Mouse (Mus musculus): Measurements from ENCODE around the gene Zfp507. TPM values are rescaled to one million over a fixed set of nuclear protein-coding genes. Genes with fewer than 3 reads are reported as not detected.

Zfp507 gene
- 22.8 and 38.5 TPM in 2 replicates for total RNA-seq (2021)
- long read RNA-seq, partial matches to known transcripts, result 2 of 8 reads
- long read RNA-seq, other reads (novel, unspliced or antisense), result 2 of 8 reads

DNA sequence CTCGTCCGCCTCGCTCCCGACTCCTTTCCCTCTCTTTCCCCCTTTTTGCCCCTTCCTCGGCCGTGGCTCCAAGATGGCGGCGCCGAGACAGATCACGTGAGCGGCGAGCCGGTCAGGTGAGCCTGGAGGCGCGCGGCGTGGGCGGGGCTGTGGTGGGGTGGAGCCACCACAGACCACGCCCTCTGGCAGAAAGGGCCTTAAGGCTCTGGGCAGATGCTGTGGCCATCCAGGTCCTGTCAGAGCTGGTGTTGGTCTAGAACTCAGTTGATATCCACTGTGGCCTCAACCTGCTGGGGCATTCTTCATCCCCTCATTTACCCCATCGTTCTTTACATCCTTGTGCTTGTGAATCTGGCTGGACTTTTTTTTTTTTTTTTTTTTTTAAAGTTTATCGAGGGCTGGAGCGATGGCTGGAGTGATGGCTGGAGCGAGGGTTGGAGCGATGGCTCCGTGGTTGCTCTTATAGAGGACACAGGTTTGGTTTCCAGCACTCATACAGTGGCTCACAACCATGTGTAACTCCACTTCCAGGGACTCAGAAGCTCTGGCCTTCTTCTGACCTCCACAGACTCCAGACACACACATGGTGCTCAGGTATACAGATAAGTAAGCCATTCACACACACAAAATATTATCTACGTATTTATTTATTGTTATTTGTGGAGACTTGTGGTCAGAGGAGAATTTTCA lies at the start of gene Zfp507:
TSS of gene Zfp507 (minus strand) at position 98 of the 690 bp plus-strand sequence.
- DNase-seq, result peak; percentile 93

DNA sequence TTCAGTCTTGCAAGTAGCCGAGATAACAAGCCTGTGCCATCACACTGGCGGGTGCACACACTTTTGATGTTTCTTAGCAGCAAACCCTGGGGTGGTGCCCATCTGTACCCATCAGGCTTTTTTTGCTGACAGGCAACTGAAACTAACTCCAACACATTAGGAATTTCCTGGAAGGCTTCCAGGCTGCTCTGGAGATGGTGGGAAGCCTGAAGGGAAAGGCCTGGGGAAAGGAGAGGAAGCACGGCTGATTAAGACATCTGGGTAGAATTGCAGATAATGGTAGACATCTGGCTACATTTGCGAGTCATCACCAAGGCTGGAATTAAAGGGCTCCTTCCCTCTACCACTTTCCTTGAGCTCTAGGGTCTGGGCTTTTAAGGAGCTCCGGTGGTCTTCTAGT lies 47.6 kb upstream of the Zfp507 start:
- no peak for DNase-seq

DNA sequence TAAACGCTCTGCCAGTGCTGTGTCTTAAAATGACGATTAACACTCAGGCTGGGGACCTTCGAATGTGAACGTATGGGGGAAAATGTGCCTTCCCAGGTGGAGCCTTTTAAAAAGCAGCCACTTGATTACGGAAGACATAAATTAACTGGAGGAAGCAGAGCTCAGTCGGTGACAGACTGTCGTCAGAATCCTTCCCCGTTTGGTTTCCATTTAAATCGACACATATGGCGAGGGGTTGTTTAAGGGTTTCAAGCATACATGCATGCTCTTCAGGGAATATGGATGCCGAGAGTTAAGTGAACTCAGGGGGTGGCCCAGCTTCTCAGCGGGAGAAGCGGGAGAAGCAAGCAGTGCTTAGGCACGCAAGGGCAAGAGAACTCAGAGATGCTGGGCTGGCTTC lies 45.7 kb upstream of the Zfp507 start:
- no peak for DNase-seq

DNA sequence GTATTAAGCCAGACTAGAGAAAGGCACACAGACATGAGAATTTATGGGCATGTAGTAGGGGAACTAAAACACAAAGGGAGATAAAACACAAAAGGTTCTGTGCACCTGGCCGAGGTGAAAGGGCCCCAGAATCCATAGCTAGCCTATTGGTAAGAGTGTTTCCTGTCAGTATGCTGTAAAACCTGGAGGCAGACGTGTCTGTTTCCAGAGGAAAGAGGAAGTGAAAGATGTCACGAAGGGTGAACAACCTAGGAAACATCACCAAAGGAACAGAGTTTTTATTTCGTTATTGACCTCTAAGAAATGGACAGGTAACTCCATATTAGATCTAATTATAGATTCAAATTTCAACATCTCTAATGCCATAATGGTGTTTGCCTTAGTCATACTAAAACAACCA lies 37.7 kb upstream of the Zfp507 start:
- no peak for DNase-seq

DNA sequence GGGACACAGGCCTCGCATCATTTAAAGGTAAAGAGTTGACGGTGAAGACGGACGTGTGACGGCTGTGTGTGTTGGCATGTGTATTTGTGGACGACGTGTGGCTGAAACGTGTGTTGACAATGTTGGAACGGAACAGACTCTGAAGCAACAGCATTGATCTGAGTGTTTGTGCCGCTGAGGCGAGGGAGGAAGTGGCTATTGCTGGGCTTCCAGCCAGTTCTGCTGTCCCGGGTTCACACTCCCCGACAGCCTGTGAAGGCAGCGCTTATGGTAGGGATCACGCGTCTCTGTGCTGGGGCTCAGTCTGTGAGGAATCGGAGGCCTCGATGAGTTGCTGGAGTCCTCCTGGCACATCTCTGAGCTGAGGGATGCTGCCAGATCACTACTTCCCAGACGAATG lies 34.0 kb upstream of the Zfp507 start:
- DNase-seq, result no peak

DNA sequence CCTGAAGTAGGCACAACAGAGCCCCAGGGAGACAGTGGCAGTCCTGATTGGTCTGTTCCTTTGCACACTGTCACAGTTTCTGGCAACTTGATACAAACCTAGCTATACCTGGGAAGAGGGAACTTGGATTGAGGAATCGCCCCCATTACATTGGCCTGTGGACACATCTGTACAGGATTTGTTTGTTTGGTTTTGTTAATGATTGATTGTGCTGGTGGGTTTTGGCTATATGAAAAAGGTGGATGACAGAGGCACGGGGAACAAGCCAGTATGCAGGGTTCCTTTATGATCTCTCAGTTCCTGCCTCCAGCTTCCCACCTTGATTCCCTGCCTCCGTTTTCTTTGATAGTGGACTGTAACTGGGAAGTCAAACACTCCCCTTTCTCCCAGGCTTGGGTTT lies 33.6 kb upstream of the Zfp507 start:
- no peak for DNase-seq

DNA sequence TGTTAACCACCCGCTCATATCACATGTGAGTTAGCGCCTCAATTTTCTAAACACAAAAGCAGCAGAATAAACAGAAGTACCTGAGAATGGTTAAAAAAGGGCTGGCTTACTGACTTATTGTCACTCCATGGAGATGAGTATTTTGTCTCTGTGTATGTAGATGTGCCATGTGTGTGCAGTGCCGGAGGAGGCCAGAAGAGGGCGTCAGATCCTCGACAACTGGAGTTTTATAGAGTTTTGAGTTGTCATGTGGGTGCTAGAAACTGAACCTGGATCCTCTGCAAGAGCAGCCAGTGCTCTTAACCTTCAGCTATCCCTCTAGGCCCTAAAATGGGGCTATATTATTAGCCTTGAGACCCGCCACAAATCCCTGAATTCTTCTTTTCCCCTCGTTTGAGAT lies 27.3 kb upstream of the Zfp507 start:
- no peak for DNase-seq

DNA sequence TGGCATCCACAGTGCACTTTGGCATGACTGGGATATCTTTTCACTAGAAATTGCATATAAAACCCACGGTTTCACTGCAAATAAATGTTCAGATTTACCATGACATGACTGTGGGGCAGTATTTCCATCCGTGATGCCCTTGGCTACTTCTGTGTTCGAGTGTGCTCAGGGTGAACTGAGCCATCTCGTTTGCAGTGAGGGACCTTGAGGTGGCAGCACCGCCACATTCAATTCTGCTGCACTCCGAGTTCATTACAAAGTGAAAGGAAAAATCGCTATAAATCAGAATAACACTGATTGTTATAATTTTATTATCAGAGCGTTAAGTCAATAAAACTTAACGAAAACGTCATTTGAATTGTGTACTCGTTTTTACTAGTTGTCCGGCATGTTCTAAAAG lies 21.1 kb upstream of the Zfp507 start:
- no peak for DNase-seq

DNA sequence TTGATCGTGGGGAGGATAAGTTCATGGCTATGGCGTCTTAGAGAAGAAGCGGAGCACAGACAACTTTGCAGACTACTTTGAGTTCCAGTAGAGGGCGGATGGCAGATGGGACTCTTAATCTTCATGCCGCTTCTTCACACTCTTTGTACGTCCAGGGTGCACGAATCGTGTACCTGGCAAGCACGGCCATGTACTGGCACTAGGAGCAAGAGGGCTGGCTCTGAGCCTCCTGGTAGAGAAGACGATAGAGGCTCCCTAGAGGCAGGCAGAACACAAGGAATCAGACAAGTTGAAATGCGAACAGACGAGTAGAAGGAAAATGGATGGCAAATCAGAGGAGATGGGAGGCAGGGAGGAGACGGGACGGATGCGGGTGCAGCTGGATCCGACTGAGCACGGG lies 19.5 kb upstream of the Zfp507 start:
- DNase-seq, result no peak

DNA sequence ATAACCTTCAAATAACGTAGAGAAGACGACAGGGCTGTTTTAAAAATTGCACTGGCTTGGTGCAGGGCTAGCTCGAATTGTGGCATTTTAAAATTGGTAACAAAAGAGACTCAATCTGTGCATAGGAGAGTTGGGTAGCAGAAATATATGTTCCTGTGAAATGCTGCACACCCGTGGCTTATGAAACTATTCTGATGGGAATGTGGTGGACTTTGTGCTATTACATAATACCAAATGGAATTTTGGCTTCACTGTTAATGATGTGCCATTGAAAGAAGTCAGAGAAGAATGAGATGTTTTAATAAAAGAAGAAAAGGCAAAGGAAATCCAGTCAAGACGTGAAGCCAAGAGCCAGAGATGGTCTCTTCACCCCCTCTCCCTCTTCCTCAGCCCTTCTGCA lies 18.6 kb upstream of the Zfp507 start:
- no peak for DNase-seq

DNA sequence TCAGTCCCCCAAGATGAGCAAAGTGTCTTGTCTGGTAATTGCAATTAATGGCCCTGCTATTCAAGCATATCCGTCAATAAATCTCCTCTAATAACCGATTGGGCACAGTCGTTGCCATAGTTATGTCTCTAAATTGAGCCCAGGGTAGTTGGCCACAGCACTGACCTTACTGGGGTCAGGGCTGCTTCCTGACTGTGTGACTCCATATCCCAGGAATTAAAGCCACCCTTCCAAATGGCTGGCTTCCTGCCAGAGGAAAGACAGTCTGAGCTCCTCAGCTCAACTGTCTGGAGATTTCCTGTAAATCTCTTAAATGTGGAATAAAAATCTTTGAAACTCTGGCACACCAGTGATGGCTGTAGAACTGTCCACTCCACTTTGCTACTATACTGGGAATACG lies 16.7 kb upstream of the Zfp507 start:
- peak; percentile 58 for DNase-seq

DNA sequence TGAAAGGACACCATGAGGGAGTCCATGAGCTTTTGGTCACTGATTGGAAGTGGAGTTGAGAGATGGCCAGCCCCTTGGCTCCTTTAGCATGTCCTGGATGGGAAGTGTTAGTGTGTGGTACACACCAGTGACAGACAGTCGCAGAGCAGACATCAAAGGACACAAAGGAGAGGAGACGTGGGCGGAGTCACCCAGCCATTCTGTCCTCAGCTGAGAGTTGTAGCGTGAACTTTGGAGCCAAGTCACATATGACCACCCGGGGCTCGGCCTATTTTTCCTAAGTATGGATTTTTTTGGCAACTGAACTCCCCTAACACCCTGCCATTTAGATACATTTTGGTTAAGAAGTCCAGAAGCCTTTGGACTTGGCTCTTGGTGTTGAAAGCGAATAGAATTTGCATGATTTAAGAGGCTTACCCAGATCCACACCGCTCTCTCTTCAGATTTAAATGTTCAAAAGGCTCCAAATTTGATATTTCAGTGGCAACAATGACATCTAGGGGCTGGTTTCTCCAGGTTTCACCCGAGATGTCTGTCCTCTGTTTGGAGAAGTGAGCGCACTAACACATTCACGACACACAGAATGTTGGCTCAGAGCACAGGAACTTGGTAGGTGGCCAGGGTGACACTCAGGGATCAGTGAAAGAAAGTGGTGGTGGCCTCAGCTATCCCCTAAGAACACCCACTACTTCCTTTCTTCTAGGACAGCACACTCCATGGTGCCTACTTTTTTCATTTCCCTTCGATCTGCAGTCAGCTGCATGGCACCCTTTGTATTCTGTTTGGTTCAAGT lies 12.2 kb upstream of the Zfp507 start:
- no peak for DNase-seq

DNA sequence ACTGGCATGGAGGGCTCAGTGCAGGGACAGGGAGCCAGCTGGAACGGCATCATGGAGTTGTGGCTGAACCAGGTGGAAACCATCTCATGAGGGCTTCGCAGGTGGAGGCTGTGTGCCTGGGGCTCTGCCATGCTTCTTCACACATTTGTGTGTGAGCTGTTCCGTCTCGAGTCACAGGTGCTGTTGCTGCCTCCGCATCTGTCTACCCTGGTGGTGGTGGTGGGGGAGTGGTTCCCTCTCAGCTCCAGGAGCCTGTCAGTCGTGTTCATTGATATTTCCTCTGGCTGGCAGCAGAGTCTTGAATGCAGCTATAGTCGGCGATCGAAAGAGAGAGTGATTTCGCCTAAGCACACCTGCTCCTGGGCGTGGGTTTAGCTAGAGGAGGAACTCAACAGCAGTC lies 10.5 kb upstream of the Zfp507 start:
- DNase-seq, result no peak

DNA sequence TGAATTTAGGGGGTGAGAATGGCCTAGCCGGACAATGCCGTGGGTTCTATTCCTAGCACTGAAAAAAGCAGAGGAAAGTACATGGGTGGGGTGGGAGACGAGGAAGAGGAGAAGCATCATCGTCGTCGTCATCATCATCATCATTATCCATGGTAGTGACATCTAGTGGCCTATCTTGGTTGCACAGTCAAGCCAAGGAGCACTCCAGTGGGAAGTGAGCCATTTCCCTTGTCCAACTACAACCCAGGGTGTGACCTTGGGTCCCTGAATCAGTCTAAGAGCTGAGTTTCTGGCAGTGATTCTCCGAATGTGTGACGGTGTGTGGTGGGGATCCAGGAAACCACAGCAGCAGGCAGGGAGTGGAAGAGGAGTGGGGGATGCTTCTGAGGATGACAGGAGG lies 7.9 kb upstream of the Zfp507 start:
- peak; percentile 56 for DNase-seq

DNA sequence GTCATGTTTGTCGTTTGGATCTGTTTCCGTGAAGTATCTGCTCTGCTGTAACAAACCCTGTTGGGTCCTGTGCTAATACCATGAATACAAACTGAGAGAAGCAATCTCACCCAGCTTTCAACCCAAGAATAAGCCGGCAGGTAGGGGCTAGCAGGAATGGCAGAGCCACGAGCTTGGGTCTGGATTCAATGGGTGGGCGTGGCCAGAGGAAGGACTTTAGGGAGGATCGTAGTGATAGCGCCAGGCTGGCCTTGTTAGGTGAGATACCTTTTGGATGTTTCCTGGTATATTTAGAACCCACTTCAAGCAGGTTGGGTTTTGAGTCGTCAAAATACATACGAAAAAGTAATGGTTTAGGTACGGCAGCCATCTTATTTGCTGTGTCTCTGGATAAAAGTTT lies 1.4 kb upstream of the Zfp507 start:
- no peak for DNase-seq

DNA sequence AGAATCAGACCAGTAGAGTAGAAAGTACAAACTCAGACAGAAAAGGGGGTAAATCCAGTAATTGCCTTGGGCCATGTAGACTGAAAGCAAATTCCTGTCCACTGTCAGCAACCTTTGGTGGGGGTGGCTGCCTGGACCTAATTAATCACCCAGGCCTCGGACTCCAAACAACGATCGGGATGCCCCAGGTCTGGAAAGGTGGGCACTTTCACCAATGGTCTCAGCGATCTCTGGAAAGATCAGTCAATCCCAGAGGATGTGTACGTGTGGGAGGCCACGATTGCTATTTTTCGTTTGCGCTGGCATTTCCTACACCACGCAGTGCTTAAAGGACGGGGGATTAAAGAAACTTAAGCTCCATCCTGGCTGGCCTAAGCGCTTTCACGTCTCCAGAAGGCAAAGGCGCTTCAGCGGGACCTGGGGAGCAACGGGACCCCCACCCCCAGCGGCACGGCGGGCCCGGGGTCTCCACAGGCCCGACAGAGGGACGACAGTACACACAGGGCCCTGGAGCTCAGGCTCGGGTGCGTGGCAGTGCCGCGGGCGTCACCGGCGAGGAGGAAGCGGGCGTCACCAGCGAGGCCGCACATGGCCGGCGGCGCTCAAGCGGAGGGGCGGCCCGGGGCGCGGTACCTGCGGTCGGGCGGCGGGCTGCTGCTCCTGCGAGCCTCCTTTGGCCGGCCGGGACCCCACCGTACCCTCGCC lies 450 bp downstream of the Zfp507 start:
- DNase-seq, result no peak

DNA sequence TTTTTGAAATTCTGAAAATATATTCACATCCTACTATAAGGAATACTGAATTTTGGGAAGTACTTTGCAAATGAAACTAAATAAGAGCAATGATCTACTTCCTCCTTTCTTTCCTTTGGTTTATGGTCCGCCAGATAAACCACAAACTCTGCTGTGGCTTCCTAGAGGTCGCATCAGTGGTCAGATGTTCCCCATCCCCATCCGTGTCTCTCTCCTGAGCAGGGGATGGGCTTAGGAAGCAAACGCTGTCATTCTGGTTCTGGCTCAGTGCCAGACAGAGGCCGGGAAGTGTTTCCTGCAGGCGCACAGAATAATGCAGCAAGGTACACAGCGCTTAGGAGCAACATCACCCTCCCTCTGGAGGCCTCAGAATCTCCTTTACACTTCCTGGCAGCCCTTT lies 6.7 kb downstream of the Zfp507 start:
- no peak for DNase-seq

DNA sequence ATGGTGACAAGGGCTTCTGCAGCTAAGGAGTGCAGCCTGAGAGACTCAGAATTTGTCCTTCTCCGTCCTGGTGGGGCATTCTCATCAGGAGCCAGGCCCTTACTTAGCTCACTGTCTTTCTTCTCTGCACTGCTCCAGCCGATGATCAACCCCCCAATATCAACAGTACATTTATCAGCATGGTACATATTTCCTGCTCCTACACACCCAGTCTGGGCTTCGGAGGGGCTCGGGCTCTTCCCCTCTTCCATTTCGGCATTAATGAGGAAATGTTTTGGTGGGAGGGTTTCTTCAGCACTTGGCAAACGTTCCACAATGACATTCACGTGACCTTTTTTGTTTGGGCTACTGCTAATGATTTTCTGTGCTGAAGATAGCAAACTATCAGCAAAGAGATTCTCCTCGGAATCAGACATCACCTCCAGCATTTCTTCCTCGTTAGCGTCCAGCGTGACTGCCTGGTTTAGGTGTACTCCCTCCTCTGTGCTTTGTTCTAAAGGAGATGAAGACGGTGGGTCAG lies 8.6 kb downstream of the Zfp507 start:
- no peak for DNase-seq

DNA sequence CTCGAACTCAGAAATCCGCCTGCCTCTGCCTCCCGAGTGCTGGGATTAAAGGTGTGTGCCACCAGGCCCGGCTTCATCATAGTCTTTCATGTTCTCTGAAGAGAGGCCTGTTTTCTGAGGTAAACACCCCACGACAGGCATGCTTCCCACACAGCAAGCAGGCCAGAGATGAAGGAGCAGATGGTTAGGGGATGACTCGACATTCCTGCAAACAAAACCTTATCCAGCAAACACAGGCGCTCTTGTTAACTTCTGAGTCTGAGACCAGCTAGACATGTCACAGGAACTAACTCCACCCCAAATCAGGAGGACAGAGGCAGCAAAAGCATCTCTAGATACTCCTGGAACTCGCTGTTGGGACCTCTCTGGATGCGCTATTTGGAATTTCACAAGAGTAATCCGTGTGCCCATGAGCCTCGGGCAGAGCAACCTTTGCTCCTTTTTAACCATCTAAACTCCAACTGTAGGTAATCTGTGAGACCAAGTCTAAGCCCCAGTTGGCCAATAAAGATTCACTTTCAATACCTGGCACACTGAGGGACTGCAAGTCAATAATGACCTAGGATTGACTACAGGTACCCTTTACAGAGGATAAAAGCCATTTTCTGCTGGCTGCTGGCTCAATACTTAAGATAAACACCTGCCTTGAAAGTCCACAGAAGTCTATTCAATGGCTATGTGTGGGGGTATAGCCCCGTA lies 10.5 kb downstream of the Zfp507 start:
- DNase-seq, result no peak

DNA sequence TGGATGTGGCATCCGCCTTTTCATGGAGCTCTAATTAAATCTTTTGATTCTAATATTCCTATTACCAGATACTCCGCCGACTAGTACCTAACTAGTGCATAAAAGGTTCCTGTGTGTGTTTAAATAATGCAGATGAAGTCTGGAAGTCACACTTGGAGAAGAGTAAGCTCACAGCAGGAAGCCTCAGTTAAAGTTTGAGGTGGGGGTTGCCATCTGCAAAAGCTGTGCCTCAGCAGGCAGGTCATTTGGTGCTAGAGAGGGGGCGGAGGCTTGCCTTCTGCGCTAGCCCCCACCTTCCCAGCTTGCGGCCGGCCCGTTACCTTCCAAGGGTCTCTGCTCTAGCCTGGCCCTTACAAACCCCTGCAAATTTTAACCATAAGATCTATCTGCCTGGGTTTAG lies 11.9 kb downstream of the Zfp507 start:
- no peak for DNase-seq

DNA sequence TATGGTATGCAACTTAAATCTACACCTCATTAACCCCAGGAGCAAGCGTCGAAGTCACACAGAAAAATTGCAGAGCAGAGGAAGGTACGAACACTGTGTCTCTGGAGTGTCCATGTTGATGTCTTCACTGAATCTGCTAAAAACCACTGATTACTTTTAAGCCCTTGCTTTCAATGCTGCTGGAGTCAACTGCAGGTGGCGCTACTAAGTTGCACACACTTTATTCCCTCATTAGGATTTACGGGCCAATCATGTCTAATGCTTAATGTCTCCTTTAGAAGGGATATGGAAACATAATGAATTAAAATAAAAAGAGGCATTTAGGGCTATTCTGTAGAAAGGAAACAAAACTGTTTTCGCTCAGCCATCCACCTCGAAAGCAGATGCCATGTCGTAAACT lies 12.6 kb downstream of the Zfp507 start:
- no peak for DNase-seq

DNA sequence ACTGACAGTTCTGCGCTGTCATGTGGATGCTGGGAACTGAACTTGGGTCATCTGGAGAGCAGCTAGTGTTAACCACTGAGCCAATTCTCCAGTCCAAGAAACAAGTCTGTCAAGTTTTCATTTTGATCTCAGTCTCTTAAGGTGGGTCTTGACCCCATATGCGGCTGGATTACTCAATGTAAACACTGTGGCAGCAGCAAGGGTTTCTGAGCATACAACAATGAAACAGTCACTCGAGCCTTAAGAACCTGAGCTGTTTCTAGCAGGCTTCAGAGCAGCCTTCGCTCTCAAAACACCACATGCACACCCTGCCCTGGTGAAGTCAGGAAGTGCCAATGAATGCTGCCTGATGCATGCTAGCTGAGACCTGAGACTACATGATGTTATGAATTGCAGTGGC lies 17.2 kb downstream of the Zfp507 start:
- DNase-seq, result no peak
